Mouse (Mus musculus): ENCODE results near the gene Oas3.
A peak's percentile ranks its signal among the peaks of the same experiment; 100 is the strongest.
"Not testable (repeated sequence)": the region's sequence is repeated elsewhere in the genome, so short reads cannot be mapped to it uniquely, and the experiment has no call there.

The Oas3 gene

GRCm38 (mm10) chr5:120777478-120777877, at the start of gene Oas3:
TSS of gene Oas3 (minus strand) at chr5:120777661.
- DNase-seq (ENCODE audit: low read depth in 1 of 2, low spot score in 2 of 2), result peak; percentile 8 to 13

DNA sequence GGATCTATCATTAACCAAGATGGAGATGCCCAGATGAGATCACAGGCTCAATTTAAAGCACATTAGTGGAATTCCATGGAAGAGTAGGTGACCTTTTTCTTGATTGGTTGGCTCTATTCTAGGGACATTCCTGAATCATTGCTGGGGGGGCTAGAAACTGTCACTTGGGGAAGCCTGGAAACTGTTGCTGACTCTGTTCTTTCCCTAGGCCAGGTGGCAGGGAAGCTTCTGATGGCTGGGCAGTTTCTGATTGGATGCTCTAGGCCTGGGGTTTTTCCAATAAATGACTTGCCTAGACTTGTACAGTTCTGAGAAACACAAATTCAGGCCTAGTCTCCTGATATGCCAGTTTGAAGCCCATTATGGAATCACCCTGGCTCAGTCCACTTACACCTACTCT, 41.5 kb upstream of the Oas3 start:
- DNase-seq (ENCODE audit: low read depth in 1 of 2, low spot score in 2 of 2), result no peak

DNA sequence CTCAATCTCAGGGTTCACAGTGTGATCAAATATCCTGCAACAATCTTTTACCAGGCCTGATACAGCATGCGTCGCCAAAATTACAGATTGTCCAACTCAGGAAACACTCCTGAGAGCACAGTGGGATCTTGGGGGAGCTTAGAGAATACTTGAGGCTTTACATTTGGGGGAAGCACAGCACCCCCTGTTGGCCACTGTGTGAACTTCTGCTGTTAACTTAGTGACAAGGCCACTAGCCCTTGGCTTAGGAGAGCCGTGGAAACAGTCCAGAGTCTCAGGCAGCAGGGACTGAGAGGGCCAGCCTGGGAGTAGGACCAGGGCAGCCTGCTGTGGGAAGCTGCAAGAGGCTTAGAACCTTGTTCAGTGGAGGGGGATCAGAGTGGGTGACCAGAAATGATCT, 38.5 kb upstream of the Oas3 start:
- peak in 1 of 2 experiments; percentile 20 for DNase-seq (ENCODE audit: low read depth in 1 of 2, low spot score in 2 of 2)

DNA sequence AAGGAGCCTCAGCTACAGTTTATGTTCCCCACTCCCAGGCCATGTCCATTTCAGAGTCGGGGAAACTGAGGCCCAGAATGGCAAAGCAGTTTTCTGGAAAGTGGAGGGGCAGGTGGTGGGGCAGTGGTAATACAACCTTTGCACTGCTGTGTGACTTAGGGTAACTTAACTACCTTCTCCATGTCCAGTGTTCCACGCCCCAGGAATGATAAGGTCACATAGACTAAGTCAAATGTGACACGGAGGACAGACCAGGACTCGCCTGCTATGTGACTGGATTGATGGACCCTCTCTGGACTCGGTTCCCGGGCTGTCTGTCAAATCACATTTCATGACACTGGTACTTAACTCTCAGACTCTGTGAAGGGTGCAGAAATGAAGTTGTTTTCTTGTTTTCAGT, 35.6 kb upstream of the Oas3 start:
- DNase-seq (ENCODE audit: low read depth in 1 of 2, low spot score in 2 of 2), result no peak

DNA sequence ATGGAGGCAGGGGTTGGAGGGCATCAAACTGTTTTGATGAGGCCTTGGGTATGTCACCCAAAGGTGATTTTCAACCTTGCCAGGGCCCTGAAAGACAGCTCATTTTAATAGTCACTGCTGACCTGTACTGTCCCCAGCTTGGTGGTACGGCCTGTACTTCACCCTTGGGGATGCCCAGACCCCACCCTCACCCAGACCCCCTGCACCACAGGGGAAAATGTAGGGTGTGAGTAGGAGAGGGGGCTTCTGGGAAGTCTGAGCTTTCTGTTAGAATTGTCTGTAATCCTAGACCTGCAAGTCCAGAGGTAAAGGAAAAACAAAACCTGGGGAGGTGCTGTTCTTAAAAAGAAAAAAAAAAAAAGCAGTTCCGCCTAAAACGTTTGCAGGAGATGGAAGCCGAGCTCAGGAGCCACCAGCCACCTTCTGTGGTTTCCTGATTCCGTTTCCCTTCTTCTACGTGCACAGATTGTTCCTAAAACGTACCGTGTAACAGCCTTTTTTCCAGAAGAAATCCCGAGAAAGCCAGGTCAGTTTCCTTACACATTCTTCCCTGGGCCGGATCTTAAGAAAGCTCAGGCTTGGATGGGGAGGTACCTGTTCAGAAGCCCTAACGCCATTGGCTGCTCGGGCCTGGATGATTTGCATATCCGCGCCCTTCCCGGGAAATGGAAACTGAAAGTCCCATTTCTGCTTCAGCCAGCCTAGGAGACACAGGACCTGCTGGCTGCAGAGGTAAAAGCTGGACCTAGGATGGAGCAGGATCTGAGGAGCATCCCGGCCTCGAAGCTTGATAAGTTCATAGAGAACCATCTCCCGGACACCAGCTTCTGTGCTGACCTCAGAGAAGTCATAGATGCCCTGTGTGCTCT, 34.7 kb upstream of the Oas3 start, which contains the start of gene Oas1c:
Gene Oas1c, minus strand, starts transcription at position 564 of the 869 bp plus-strand sequence.
- peak; percentile 13 to 67 for DNase-seq (ENCODE audit: low read depth in 1 of 2, low spot score in 2 of 2)

- DNase-seq (ENCODE audit: low read depth in 1 of 2, low spot score in 2 of 2), result no peak
These were observed 31.7 kb upstream of the Oas3 start for GRCm38 (mm10) chr5:120809171-120809570.

DNA sequence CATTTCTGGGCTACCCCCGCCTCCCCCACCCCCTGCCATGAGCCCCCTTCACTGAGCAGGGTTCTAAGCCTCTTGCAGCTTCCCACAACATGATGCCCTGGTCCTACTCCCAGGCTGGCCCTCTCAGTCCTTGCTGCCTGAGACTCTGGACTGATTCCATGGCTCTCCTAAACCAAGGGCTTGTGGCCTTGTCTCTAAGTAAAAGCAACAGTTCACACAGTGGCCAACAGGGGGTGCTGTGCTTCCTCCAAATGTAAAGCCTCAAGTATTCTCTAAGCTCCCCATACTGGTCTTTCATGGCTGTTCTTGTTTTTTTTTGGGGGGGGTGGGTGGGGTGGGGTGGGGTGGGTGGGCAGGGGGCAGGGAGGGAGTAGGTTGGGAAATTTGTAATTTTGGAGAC, 29.0 kb upstream of the Oas3 start:
- peak in 1 of 2 experiments; percentile 41 for DNase-seq (ENCODE audit: low read depth in 1 of 2, low spot score in 2 of 2)

- no peak for DNase-seq (ENCODE audit: low read depth in 1 of 2, low spot score in 2 of 2)
These were observed 26.1 kb upstream of the Oas3 start for GRCm38 (mm10) chr5:120803596-120803995.

DNA sequence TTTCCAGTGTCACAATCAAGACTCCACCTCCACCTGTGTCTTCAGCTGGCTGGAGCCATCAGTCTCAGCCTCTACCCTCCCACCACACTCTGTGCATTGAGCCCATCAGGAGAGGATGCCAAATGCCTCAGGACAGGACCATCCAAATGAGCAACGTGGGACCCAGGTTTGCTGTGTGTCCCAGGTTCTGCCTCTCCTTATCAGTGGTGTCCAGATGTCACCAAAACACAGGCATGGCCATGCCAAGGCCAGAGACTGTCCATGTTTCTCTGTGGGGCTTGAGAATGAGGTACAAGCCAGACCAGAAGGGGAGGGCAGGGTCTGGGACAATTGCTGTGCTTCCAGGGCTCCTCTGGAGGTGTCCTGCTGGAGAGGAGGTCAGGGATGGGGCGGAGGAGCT, 21.5 kb upstream of the Oas3 start:
- DNase-seq (ENCODE audit: low read depth in 1 of 2, low spot score in 2 of 2), result not testable (repeated sequence)

- not testable (repeated sequence) for DNase-seq (ENCODE audit: low read depth in 1 of 2, low spot score in 2 of 2)
These were observed 20.7 kb upstream of the Oas3 start for GRCm38 (mm10) chr5:120798147-120798546.

- not testable (repeated sequence) for DNase-seq (ENCODE audit: low read depth in 1 of 2, low spot score in 2 of 2)
These were observed 18.1 kb upstream of the Oas3 start, which contains the start of gene Oas1e for GRCm38 (mm10) chr5:120795480-120796034. TSS of gene Oas1e (minus strand) at chr5:120795530.

DNA sequence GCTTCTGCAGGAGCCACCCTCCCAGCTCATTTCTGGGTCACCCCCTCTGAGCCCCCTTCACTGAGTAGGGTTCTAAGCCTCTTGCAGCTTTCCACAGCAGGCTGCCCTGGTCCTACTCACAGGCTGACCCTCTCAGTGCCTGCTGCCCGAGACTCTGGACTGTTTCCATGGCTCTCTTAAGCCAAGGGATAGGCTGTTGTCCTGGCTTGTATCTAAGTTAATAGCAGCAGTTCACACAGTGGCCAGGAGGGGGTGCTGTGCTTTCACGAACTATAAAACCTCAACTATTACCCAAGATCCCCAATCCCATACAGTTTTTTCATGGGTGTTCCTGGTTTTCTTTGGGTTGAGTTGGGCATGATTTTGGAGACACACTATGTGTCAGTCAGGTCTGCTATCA, 15.6 kb upstream of the Oas3 start:
- peak in 1 of 2 experiments; percentile 19 for DNase-seq (ENCODE audit: low read depth in 1 of 2, low spot score in 2 of 2)

DNA sequence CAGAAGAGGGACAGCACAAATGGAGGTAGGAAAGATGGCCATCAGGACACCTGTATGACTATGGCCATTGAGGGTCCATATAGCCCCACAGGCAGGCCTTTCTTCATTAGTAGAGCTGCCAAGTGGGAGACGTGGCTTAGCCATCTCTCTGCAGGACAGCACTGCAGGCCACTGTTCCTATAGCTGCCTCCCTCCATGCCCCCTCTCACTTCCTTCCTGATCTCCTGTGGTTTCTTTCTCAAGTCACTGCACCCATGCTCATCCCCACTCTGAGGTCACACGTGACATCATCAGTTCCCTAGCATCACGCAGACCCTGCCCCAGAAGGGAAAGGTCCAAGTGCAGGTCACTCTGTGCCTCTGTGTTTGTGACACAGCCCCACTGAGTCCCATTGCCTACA, 9.6 kb upstream of the Oas3 start:
- no peak for DNase-seq (ENCODE audit: low read depth in 1 of 2, low spot score in 2 of 2)

DNA sequence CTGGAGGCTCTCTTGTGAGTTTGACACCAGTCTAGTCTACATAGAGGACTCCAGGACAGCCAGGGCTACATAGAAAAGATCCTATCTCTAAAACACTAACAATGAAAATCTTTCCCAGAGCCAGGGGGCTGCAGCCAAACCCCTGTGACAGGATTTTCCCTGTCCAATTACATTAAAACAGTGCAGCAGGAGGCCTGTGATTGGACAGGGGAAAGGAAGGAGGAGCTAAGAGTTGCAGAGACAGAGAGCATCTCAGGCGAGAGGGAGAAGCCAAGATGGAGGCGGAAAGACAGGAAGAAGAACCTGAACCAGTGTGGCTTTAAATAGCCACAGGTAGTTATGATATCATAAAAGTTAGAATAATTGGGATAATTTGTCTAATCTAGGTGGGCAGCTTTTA, 5.0 kb upstream of the Oas3 start:
- no peak for DNase-seq (ENCODE audit: low read depth in 1 of 2, low spot score in 2 of 2)

DNA sequence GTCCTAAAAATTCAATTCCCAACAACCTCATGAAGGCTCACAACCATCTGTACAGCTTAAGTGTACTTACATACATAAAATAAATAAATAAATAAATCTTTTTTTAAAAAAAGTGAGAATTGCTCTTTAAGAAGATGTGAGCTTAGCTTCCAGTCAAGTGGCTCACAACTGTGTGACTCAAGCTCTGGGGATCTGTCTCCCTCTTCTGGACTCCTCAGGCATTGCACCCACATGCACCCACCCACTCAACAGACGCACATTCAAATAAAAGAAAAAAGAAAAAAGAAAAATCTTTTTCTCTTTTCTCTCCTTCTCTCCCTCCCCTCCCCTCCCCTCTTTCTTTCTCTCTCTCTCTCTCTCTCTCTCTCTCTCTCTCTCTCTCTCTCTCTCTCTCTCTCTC, 4.2 kb upstream of the Oas3 start:
- no peak for DNase-seq (ENCODE audit: low read depth in 1 of 2, low spot score in 2 of 2)

- DNase-seq (ENCODE audit: low read depth in 1 of 2, low spot score in 2 of 2), result no peak
These were observed 2.5 kb upstream of the Oas3 start for GRCm38 (mm10) chr5:120779922-120780321.

DNA sequence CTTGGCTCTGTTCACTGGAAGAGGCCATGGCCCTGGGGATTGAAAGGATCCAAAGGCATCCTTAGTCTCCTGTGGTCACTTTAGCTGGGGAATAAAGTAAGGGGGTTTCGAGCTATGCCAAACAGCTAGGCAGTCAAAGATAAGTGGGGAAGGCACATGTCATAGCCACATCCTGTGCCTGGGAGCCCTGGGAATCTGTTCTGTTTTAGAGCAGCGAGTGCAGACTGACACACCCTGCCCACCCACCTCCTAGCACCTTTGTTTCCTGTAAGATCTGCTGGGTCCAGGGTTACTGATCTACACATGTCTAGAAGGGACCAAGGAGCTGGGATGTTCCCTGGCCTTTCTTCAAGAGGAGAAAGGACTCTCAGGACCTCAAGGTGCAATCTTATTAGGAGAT, 1.5 kb upstream of the Oas3 start:
- DNase-seq (ENCODE audit: low read depth in 1 of 2, low spot score in 2 of 2), result no peak

GRCm38 (mm10) chr5:120776801-120777200, 660 bp downstream of the Oas3 start:
- no peak for DNase-seq (ENCODE audit: low read depth in 1 of 2, low spot score in 2 of 2)

DNA sequence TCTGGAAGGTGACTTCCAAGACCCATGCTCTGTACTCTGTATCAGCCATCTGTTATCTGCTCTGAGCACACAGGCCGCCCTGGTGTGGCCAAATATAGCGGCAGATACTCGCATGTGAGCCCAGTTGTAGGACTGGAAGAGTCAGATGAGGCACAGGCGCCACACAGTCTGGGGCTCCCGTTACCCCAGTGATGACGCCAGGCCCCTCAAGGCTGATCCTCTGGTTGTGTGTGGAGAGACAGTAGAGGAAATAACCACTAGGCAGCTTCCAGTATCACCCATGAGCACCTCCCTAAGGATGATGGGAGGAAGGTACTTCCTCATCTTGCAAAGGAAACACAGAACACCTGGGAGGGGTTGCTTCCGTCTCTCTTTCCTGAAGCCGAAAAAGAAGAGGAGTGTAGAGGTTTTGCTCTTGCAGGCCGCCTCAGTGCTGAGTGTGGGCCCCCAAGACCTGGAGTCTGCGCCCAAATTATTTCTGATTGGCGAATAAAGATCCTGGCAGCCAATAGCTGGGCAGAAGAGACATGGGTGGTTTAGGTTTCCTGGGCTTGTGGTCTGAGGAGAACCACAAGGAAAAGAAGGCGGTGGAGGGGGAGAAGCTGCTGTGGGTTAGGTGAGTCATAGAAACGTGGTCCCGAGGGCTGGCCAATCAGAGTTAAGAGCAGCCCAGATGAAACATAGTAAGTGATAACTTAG, 2.0 kb downstream of the Oas3 start:
- peak in 1 of 2 experiments; percentile 20 for DNase-seq (ENCODE audit: low read depth in 1 of 2, low spot score in 2 of 2)

DNA sequence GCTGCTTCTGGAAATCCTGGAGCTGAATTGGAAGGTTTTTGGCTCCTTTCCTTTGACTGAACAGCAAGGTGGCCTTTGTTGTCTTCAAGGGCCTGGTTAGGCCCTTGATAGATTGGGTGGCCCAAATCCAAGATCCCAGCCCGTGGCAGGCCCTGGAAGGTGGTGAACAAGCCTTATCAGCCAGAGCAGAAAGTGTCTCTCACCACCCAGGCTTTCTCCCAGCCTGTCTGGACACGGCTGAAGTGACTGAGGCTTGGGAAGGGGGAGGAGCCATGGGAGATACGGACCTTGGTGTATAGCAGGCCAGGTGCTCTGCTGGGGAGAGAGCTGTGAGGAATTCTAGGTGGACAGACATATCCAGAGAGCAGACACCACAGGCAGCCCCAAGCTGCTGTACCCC, 8.1 kb downstream of the Oas3 start:
- DNase-seq (ENCODE audit: low read depth in 1 of 2, low spot score in 2 of 2), result no peak

DNA sequence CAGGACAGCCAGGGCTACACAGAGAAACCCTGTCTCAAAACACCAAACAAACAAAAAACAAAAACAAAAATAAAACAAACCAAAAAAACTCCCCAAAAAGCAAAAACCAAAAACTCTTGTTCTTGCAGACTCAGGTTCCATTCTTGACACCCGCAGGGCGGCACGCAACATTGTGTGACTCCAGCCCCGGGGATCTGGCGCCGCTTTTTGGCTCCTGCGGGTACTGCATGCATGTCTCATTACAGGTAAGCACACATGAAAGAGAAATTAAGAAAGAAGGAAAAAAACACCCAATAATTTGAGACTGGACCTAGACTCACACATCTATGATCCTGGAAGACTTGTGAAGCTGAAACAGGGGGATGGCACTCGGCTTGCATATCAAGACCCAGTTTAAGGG, 12.5 kb downstream of the Oas3 start:
- DNase-seq (ENCODE audit: low read depth in 1 of 2, low spot score in 2 of 2), result no peak

- no peak for DNase-seq (ENCODE audit: low read depth in 1 of 2, low spot score in 2 of 2)
These were observed 15.6 kb downstream of the Oas3 start for GRCm38 (mm10) chr5:120761901-120762300.
